Mouse (Mus musculus) liver, embryonic 18 days (tissue): Measurements from ENCODE around the gene Olfr358. TPM values are rescaled to one million over a fixed set of nuclear protein-coding genes. Genes with fewer than 3 reads are reported as not detected.

Source experiments
- polyA plus RNA-seq: library from polyadenylated mRNA; depleted of rRNA; stranded (reverse); fragments of >200 nt; gene quantifications from 2 replicates; pipeline ENCODE4 v1.2.3, GENCODE M21; 2012; rRNA removed

Olfr358 gene
- polyA plus RNA-seq = not detected in 2 replicates

DNA sequence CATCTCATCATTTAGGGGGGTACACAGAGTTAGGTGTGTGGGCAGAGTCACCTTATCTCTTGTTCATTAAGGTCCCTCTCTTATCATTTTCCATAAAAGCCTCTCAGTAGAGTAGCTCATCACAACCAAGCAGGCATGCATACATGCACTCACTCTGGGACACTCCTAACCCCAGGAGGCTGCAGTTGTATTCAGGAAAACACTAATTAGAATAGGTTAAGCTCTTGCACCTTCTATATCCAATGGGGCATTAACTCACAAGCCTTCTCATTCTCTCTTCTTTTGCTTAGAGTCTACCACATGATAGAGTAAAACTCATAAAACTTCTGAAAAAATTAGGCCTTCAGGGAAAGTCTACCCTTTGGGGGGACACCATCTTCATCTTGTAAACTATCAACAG lies at the start of gene Olfr358:
Olfr358 (minus strand) TSS at position 101 of the 400 bp plus-strand sequence.

DNA sequence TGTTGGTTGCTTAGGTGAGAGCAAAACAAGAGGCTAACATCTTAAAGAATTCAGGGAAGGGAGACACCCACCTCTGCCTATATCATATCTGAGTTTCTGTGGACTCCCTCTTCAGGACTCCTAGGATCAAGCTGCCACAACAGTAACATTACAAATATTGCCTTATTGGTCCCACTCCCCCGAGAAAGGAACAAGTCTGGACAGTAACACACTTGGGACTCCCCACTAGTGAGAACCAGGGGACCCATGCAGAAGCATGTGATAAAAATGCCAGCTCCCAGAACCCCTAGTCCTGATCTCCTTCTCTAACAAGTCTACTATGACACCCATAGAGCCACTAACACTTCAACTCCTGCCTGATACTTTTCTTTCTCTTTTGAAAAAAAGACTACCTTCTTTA lies 15.6 kb downstream of the Olfr358 start, which contains the start of gene Olfr357:
Olfr357 (plus strand) TSS at position 301 of the 400 bp plus-strand sequence.

Other genes starting within 250 kb of the Olfr358 start
- gene Olfr348, start 225.1 kb downstream of the Olfr358 start, polyA plus RNA-seq = not detected in 2 replicates
- not detected in 2 replicates for gene Olfr50, start 218.8 kb downstream of the Olfr358 start, polyA plus RNA-seq
- not detected in 2 replicates for gene Olfr3, start 192.3 kb downstream of the Olfr358 start, polyA plus RNA-seq
- not detected in 2 replicates for gene Olfr350, start 163.0 kb downstream of the Olfr358 start, polyA plus RNA-seq
- gene Olfr351, start 146.7 kb downstream of the Olfr358 start, polyA plus RNA-seq = not detected in 2 replicates
- not detected in 2 replicates for gene Olfr352, start 140.9 kb downstream of the Olfr358 start, polyA plus RNA-seq
- gene Olfr353, start 116.4 kb downstream of the Olfr358 start, polyA plus RNA-seq = not detected in 2 replicates
- gene Olfr354, start 103.7 kb downstream of the Olfr358 start, polyA plus RNA-seq = not detected in 2 replicates
- not detected in 2 replicates for gene Olfr355, start 80.4 kb downstream of the Olfr358 start, polyA plus RNA-seq
- not detected in 2 replicates for gene Olfr356, start 72.2 kb downstream of the Olfr358 start, polyA plus RNA-seq
- gene Olfr357, start 15.5 kb downstream of the Olfr358 start, polyA plus RNA-seq = not detected in 2 replicates
- gene Olfr360, start 56.4 kb upstream of the Olfr358 start, polyA plus RNA-seq = not detected in 2 replicates
- not detected in 2 replicates for gene Olfr361, start 80.0 kb upstream of the Olfr358 start, polyA plus RNA-seq
- not detected in 2 replicates for gene Olfr362, start 108.6 kb upstream of the Olfr358 start, polyA plus RNA-seq
- gene Olfr364-ps1, start 130.0 kb upstream of the Olfr358 start, polyA plus RNA-seq = not detected in 2 replicates
- gene Olfr365, start 178.9 kb upstream of the Olfr358 start, polyA plus RNA-seq = not detected in 2 replicates
- gene Olfr366, start 202.2 kb upstream of the Olfr358 start, polyA plus RNA-seq = not detected in 2 replicates